Mouse (Mus musculus) ES-CJ7 (cell line): ENCODE data around the gene Cryz.

Experiments
- DNase-seq: peaks from one replicate; pipeline ENCODE4 v3.0.0; 2011; ENCODE audit warnings: low read depth, low spot score

The Cryz gene

GRCm38 (mm10) chr3:154611888-154612287 lies 15.4 kb downstream of the Cryz start:
- peak; percentile 50 for DNase-seq

DNA sequence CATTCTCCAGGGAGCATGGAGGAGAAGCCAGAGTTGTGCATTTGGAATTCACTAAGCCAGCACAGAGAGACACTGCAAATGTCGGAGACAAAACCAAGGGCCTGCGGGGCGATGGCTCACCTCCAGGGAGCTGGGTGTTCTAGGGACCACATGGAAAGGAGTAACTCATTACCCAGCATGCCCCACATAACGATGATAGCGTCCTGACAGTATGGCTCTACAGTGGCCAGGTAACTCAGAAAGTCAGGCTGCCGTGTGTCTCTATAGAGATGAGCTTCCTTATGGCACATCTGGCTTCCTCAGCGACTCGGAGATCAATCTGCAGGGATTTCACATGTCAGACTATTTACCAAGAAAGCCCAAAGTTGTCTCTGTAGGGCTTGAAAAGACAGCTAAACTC lies 18.3 kb downstream of the Cryz start:
- no peak for DNase-seq

DNA sequence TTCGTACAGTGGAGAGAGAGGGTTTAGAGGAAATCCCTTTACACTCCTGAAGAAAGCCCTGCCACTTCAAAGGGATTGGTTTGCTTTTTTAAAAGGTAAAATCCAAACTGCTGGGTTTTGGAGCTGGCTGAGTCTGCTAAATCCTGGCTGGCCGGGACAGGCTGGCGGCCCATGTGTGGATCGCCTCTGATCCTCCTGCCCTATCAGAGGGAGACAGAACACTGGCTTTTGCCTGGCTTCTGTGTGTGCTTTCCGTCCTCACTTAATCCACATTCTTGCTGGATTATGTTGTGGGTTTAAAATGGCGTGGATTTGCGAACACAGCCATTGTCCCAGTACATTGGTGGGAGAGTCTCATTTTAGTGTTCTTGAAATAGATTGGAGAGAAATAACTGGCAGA lies 18.8 kb downstream of the Cryz start:
- DNase-seq: no peak

DNA sequence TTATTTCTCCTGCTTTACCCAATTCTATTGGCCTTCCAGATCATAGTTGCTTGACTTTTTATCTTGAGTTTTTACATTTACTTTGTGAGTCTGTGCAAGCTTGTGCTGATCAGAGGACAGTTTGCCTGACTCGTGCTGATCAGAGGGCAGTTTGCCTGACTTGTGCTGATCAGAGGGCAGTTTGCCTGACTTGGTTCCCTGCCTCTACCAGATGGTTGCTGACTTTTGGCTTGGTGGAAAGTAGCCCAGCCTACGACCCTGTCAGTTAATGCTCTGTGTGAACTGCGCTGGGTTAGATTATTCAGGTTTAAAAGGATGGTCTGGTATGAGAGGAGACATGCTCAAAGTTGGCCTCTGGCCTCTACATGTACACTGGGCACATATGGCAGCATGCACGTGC lies 19.6 kb downstream of the Cryz start:
- no peak for DNase-seq

DNA sequence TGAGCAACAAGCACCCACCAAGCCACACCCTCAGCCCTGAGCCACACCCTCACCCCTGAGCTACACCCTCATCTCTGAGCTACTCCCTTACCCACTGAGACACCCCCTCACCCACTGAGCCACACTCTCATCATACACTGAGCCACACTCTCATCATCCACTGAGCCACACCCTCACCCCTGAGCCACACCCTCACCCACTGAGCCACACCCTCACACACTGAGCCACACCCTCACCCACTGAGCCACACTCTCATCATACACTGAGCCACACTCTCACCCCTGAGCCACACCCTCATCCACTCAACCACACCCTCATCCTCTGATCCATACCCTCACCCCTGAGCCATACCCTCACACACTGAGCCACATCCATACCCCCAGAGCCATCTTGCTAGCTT lies 31.8 kb downstream of the Cryz start:
- DNase-seq: peak; percentile 35

GRCm38 (mm10) chr3:154631281-154631680 lies 34.8 kb downstream of the Cryz start:
- DNase-seq: peak; percentile 31

GRCm38 (mm10) chr3:154633091-154633490 lies 36.6 kb downstream of the Cryz start:
- no peak for DNase-seq

- DNase-seq: peak; percentile 28
Measured at GRCm38 (mm10) chr3:154646638-154647442, 50.3 kb downstream of the Cryz start.

DNA sequence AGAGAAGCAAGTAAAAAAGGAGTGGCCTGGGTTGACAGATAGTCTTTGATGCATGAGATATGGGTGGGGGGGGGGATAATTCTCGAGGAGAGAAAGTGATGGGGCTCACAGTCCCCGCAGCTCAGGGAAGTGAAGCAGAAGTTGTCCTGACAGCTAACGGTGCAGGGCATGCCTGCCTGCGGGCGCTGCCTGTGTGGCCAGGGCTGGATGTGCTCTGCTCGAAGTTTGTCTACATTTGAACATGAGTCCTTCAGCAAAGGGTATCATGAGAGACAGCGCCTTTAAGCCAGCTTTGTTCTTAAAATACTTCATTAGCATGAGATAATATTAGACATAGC lies 50.9 kb downstream of the Cryz start:
- no peak for DNase-seq

DNA sequence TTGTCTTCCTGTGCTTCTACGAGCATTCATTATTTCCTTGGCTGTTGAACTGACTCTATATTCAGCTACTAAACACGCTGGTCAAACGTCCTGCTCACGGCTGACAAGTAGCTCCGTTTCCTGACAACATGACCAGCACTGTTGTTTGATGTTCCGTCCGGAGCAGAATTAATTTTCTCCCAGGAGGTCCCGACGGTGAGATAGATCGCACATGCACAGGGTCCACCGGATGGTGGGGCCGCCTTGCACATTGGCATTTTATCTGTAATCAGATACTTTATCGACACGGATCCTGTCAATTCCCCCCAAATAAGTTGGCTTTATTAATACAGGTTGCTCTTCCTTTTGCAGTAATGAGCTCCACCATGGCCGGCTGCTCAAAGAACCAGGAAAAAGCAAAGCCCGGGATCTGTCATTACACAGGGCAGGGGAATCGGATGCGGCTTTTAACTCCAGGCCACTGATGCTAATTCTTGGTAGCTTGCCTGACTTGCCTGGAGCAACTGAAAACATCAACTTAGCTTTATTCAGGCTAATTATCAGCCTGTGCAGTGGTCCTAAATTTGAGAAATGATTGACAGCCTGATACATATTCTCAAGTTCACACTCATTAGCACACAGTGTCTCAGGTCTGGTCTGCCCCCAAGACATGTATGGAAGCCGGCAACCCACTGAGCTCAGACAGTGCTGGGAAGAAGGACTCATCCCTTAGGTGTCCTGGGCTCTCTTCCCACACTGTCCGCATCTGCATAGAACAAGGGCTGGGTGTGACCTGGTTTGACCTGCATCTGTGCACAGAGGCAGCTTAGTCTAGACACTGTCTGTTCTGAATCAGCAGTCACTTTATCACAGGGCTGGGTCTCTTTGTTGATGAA lies 53.1 kb downstream of the Cryz start:
- DNase-seq: no peak

- no peak for DNase-seq
Measured at GRCm38 (mm10) chr3:154651192-154651821, 54.8 kb downstream of the Cryz start.

GRCm38 (mm10) chr3:154652581-154653420 lies 56.3 kb downstream of the Cryz start:
- peak; percentile 56 for DNase-seq

DNA sequence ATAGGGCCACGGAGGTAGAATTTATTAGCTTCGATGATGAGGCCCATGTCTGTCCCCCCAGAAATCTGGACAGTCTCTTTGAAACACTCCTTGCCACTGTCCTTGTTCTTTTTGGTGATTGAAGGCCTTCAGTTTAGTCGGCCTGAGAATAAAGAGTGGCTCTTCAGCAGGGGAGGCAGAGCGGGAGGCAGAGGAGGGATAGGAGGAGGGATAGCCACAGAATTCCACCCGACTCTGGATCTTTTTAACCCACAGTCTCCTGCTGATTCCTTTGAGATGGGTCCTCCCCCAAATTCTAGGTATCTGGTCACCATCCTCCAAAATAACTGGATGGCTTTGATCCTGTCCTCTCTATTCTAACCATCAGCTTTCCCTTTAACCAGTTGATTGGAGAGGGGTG lies 56.9 kb downstream of the Cryz start:
- DNase-seq: no peak

GRCm38 (mm10) chr3:154654284-154654683 lies 57.8 kb downstream of the Cryz start:
- no peak for DNase-seq

DNA sequence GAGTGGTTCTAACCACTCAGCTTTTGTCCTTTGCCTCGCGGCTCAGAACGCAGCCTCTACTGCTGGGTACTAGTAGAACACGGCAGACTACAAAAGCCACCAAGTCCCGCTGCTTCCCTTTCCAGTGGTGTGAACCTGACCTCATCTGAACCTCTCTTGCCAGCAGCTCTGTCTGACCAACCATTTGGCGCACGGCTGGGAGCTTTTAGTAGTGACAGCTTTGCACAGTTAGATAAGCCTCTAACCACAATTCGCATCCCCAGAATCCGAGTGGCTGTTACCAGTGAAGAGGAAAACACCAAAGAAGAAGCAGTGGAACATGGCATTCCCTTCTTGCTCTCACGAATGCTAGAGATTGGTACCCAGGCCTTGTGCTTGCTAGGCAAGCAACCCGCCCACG lies 58.4 kb downstream of the Cryz start:
- no peak for DNase-seq

GRCm38 (mm10) chr3:154655711-154656110 lies 59.2 kb downstream of the Cryz start:
- DNase-seq: no peak

GRCm38 (mm10) chr3:154663545-154663944 lies 67.0 kb downstream of the Cryz start, which contains the start of gene Erich3:
Gene Erich3 (plus strand): TSS chr3:154663859.
- DNase-seq: no peak

GRCm38 (mm10) chr3:154663976-154664581 lies 67.6 kb downstream of the Cryz start:
- peak; percentile 29 for DNase-seq

DNA sequence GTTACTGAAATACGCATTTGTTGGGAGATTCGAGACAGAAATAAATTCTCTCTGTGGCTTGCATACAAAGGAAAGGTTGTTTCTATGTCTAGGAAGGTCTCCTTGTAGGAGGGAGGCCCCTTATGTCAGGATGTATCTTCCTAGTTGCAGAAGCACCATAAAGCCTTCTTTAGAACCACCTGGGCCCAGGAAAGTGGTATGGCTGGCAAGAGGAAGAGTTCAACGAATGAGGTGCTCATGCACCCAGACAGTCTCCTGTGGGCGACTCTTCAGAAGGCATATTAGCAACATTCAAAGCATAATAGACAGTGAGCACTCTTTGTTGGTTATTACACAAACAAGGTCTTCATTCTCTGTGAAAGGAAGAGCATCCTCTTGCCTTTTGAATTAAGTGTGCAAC lies 68.1 kb downstream of the Cryz start:
- no peak for DNase-seq

DNA sequence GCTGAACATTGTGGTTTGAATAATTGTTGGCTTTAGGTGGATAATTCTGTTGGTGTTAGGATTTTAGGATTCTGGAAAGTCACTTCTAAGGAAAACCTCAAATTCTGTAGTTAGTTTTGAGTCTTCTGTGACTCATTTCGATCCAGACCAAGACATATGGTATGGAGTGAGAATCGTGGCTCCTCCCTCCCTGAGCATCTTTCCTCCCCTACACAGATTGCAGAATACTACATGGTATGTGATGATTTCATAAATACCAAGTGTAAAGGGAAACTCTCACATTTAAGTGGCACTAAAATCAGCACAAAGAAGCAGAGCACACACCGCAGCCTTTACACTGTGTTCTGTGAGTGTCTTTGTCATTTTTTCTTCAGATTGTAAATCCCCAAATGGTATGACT lies 72.0 kb downstream of the Cryz start:
- no peak for DNase-seq

DNA sequence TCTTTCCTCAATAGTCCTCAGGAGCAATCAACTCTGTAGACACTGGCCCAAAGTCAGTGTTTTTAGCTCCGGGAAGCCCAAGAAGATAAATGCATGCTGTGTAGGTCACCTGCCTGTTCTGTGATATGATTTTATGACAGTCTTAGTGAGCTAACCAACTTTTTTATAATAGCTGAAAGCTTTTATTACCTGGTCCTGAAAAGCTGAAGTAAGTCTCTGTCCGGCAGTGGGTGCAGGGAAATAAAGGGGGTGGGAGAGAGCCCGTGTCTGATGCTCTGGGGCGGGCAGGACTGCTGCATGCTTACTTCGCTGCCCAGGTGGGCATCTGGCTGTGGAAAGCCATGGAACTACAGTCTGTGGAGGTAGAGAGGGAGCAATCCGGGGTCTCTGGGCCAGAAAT lies 74.1 kb downstream of the Cryz start:
- no peak for DNase-seq
